Mouse (Mus musculus) brain, embryonic 14.5 days (tissue): ENCODE results near the gene Flnc.

ENCODE experiments used
- CTCF ChIP-seq: fragments of 200-500 bp; IDR thresholded peaks from 2 replicates; pipeline ENCODE4 v1.5.1; 2012; ENCODE audit warnings: inconsistent platforms, mild to moderate bottlenecking, moderate library complexity, borderline replicate concordance; ENCODE audit not compliant: insufficient read depth, insufficient read length; ENCODE audit errors: extremely low read depth
- POLR2A ChIP-seq: fragments of 200-500 bp; IDR thresholded peaks from 2 replicates; pipeline ENCODE4 v1.6.1; 2012; ENCODE audit warnings: mild to moderate bottlenecking, inconsistent platforms, borderline replicate concordance; ENCODE audit not compliant: poor library complexity, insufficient read depth, insufficient read length, severe bottlenecking; ENCODE audit errors: extremely low read depth

GRCm38 (mm10) chr6:29485951-29486350, 52.9 kb downstream of the Flnc start:
- TF ChIP-seq CTCF (no peak), POLR2A (no peak)
